In genomic region chr9:58546630-58547360, GRCm38 (mm10) we compare ENCODE assay signal across 11 mouse cellular contexts. TPM values are rescaled to one million over a fixed set of nuclear protein-coding genes. Genes with fewer than 3 reads are reported as not detected.
DNase-seq lines count a peak whose midpoint lies in the region; ATAC-seq and TF ChIP-seq lines count a peak whose summit lies in the region.
"Had no signal": no experiment of that assay in that cellular context is flagged by ENCODE, and none has a peak within 500 bp of the region (broad histone marks: within the 10 kb centered on the region; RNA-seq: fewer than 3 reads in every experiment).

No protein-coding gene starts in this region.

- peak; percentile 64 for ATAC-seq in frontal cortex, adult (ENCODE audit: low TSS enrichment)
- ATAC-seq: intestine, embryonic 15.5 days had no signal

- H3K79me2 ChIP-seq in C2C12 (ENCODE audit: control insufficient read depth, insufficient read depth) = peaks cover 69% of the 10 kb centered on the region

- no peak overlapping the region for H3ac ChIP-seq in C2C12 (ENCODE audit: control insufficient read depth, insufficient read length, low read depth)

- DNase-seq in frontal cortex, postnatal 10 days (ENCODE audit: low spot score in 2 of 2) = no peak
- peak; percentile 82 to 85 for DNase-seq in cerebellum, postnatal 14 days
- DNase-seq in left cerebral cortex, postnatal 14 days (ENCODE audit: low spot score in 2 of 2) = peak; percentile 62 to 83
- DNase-seq in layer of hippocampus, adult 2 months (ENCODE audit: low spot score in 2 of 2) = no peak
- no peak for DNase-seq in testis, postnatal 14 days (ENCODE audit: low spot score)
- DNase-seq in heart, postnatal 25 days (ENCODE audit: low spot score) = no peak

- peaks cover 27% of the 10 kb centered on the region for H3K79me3 ChIP-seq in C2C12 (ENCODE audit: low read depth)

- intact Hi-C loops in left cerebral cortex, postnatal 14 days (cut with DNase I) = loop anchor here (2.0 to 10.0 kb wide), 2 partner anchors 36 to 328 kb away; partner anchors contain the start of gene Nptn
- intact Hi-C loops in heart, postnatal 25 days (cut with DNase I) = no loop called here

- no peaks in the 10 kb centered on the region for H3K27me3 ChIP-seq in C2C12 (ENCODE audit: control insufficient read depth, insufficient read depth, insufficient read length)
- H3K27me3 ChIP-seq: intestine, embryonic 15.5 days had no signal

- H3K27ac ChIP-seq in layer of hippocampus, adult 2 months = no peak overlapping the region
- H3K27ac ChIP-seq: heart, adult 2 months; intestine, embryonic 15.5 days; liver, embryonic 15.5 days had no signal

- peaks cover 4% of the 10 kb centered on the region for H3K36me3 ChIP-seq in C2C12 (ENCODE audit: control insufficient read depth, insufficient read depth)
- H3K36me3 ChIP-seq: intestine, embryonic 15.5 days; liver, embryonic 15.5 days had no signal

- H3K4me3 ChIP-seq in C2C12 (ENCODE audit: insufficient read depth, poor library complexity, severe bottlenecking) = no peak overlapping the region
- H3K4me3 ChIP-seq in layer of hippocampus, adult 2 months = no peak overlapping the region
- H3K4me3 ChIP-seq: heart, adult 2 months; intestine, embryonic 15.5 days; liver, embryonic 15.5 days had no signal

- TF ChIP-seq CTCF in C2C12 (IDR thresholded peaks at IDR 0.05; ENCODE audit: control insufficient read depth, insufficient read depth, insufficient read length) = no peak
- no peak for TF ChIP-seq CTCF in layer of hippocampus, adult 2 months (conservative IDR thresholded peaks at IDR 0.05)

TF ChIP-seq in C2C12, 6 proteins besides CTCF, POLR2A, EP300 and RAD21:
- TF ChIP-seq USF1 (IDR thresholded peaks at IDR 0.05; ENCODE audit: low read depth) (peak; percentile 57), FOSL1 (IDR thresholded peaks at IDR 0.05; ENCODE audit: insufficient read depth, low read length, poor library complexity, severe bottlenecking) (no peak)
TF ChIP-seq in C2C12: peak in this region for 1.

RNA-seq across cellular contexts. Expression of gene Cd276, which starts 8.4 kb away (rescaled TPM):
- 28.8 TPM for polyA plus RNA-seq in C2C12 (2012; fragmentation: generic; extraction: Trizol)
- total RNA-seq in left cerebral cortex, postnatal 14 days (2021) = 10 to 100 TPM; 13.2 to 14.6 TPM
- total RNA-seq in layer of hippocampus, adult 2 months (2021) = 1 to 10 TPM; 7.4 to 8.2 TPM
- 10 to 100 TPM; 10.9 to 12.4 TPM for total RNA-seq in heart, postnatal 25 days (2021)

RNA-seq across cellular contexts. Expression of gene Nptn, which starts 35.2 kb away (rescaled TPM):
- polyA plus RNA-seq in C2C12 (2012; fragmentation: generic; extraction: Trizol) = 262 TPM
- total RNA-seq in left cerebral cortex, postnatal 14 days (2021) = 1,000 to 10,000 TPM in 1 of 2 experiments, 100 to 1,000 TPM in 1; 987 to 1,013 TPM
- total RNA-seq in layer of hippocampus, adult 2 months (2021) = 100 to 1,000 TPM; 834 to 835 TPM
- 100 to 1,000 TPM; 133 to 155 TPM for total RNA-seq in heart, postnatal 25 days (2021)

RNA-seq across cellular contexts. Expression of gene Insyn1, which starts 58.4 kb away (rescaled TPM):
- 23.3 TPM for polyA plus RNA-seq in C2C12 (2012; fragmentation: generic; extraction: Trizol)
- 100 to 1,000 TPM; 155 to 173 TPM for total RNA-seq in left cerebral cortex, postnatal 14 days (2021)
- total RNA-seq in layer of hippocampus, adult 2 months (2021) = 100 to 1,000 TPM; 236 to 254 TPM
- total RNA-seq in heart, postnatal 25 days (2021) = 10 to 100 TPM; 14.9 to 15.4 TPM
- polyA plus RNA-seq: liver, embryonic 15.5 days had no signal

Comparison
In these comparisons a context has a peak if more than half of its experiments do, and no peak if none do; other contexts are left out.
1. DNase-seq: peak in cerebellum, postnatal 14 days (2 of 2) and left cerebral cortex, postnatal 14 days (2 of 2); none in frontal cortex, postnatal 10 days (0 of 2), layer of hippocampus, adult 2 months (0 of 2), testis, postnatal 14 days (single experiment) and heart, postnatal 25 days (single experiment).
2. RNA of gene Nptn, which starts 35.2 kb away (total RNA-seq): 987 to 1,013 TPM in left cerebral cortex, postnatal 14 days and 834 to 835 TPM in layer of hippocampus, adult 2 months; 133 to 155 TPM in heart, postnatal 25 days; every median in the first group is over 4 times any median in the second.
3. RNA of gene Insyn1, which starts 58.4 kb away (total RNA-seq): 236 to 254 TPM in layer of hippocampus, adult 2 months and 155 to 173 TPM in left cerebral cortex, postnatal 14 days; 14.9 to 15.4 TPM in heart, postnatal 25 days; every median in the first group is over 4 times any median in the second.